Mouse (Mus musculus) liver, embryonic 11.5 days (tissue): ENCODE results near the gene Cntnap2. TPM values are rescaled to one million over a fixed set of nuclear protein-coding genes. Genes with fewer than 3 reads are reported as not detected.
"Not testable (repeated sequence)": the region's sequence is repeated elsewhere in the genome, so short reads cannot be mapped to it uniquely, and the experiment has no call there.

Experiments
- ATAC-seq: fragments of 200-750 bp; cut with Nextera tagmentation; replicated peaks from 2 replicates; pipeline ENCODE4 v1.8.0; 2017; ENCODE audit warnings: moderate number of reproducible peaks, mild to moderate bottlenecking, moderate TSS enrichment, moderate library complexity; ENCODE audit not compliant: low FRiP score
- DNase-seq: peaks from one replicate; pipeline ENCODE4 v3.0.0-alpha.2; 2017; ENCODE audit warnings: low spot score
- H3K27ac ChIP-seq: fragments of 300-500 bp; sonication (generic); 2 replicates; pipeline ENCODE4 v1.5.1; 2014; ENCODE audit warnings: mild to moderate bottlenecking, low read depth, low read length, control low read depth
- H3K27me3 ChIP-seq: fragments of 300-500 bp; sonication (generic); replicated peaks from 2 replicates; pipeline ENCODE4 v1.6.1; 2014; ENCODE audit warnings: low read length, mixed read lengths; ENCODE audit not compliant: control insufficient read depth, insufficient read depth
- H3K36me3 ChIP-seq: fragments of 300-500 bp; sonication (generic); 2 replicates; pipeline ENCODE4 v1.6.1; 2014; ENCODE audit warnings: mild to moderate bottlenecking, low read length, moderate library complexity, mixed read lengths; ENCODE audit not compliant: control insufficient read depth, insufficient read depth
- H3K4me1 ChIP-seq: fragments of 300-500 bp; sonication (generic); replicated peaks from 2 replicates; pipeline ENCODE4 v1.6.1; 2014; ENCODE audit warnings: low read length, mixed read lengths; ENCODE audit not compliant: control insufficient read depth, insufficient read depth
- H3K4me2 ChIP-seq: fragments of 300-500 bp; sonication (generic); 2 replicates; pipeline ENCODE4 v1.6.1; 2014; ENCODE audit warnings: mild to moderate bottlenecking, control low read depth, moderate library complexity
- H3K4me3 ChIP-seq: fragments of 300-500 bp; sonication (generic); 2 replicates; pipeline ENCODE4 v1.5.1; 2014; ENCODE audit warnings: low read depth, low read length, control low read depth
- H3K9ac ChIP-seq: fragments of 300-500 bp; sonication (generic); 2 replicates; pipeline ENCODE4 v1.6.1; 2014; ENCODE audit warnings: low read depth, low read length, control low read depth
- H3K9me3 ChIP-seq: fragments of 300-500 bp; sonication (generic); 2 replicates; pipeline ENCODE4 v1.6.1; 2016; ENCODE audit warnings: low read length, inconsistent platforms, mixed read lengths; ENCODE audit not compliant: control insufficient read depth
- WGBS: fragments of 180-500 bp; shearing (Covaris S2); extraction: QIAGEN DNeasy Blood & Tissue Kit; methylation state at CpG from one replicate; pipeline ENCODE4 v1.1.7; 2014; 5-methylcytosine and 5-hydroxymethylcytosine counted together
- polyA plus RNA-seq: library from polyadenylated mRNA; unstranded; fragments of >200 nt; fragmentation: Nextera tagmentation; extraction: Ambion mirVana; gene quantifications from 2 replicates; pipeline ENCODE4 v1.2.1, GENCODE M21; 2014

Gene Cntnap2
- polyA plus RNA-seq, 1 experiment from 2014 or later, result 1.2 TPM

DNA sequence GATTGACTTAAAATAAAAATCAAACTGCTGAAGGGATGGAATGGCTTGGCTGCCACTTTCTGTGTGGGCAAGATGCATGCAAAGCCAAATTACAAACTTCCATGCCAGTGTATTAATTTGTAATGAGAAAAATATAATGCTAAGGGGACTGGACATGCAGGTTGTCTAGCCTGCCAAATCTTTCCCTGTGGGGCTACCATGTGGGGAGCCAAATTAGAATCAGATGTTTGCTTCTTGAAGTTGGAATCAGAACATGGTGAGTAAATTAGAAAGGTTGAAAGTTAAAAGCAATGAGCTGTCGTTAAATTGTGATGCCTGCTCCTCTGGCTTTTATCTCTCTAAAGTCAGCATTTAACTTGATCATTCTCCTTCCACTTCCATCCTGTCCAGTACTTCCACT, 1443.6 kb downstream of the Cntnap2 start:
- no peak for ATAC-seq
- no peak overlapping the region for H3K27ac ChIP-seq
- no peak overlapping the region for H3K4me2 ChIP-seq
- H3K4me3 ChIP-seq, result no peak overlapping the region
- DNase-seq, result no peak
- 57% methylated on average over 1 of the region's 1 CpGs for WGBS
- H3K9me3 ChIP-seq, result no peaks in the 10 kb centered on the region
- no peaks in the 10 kb centered on the region for H3K36me3 ChIP-seq
- H3K27me3 ChIP-seq, result no peaks in the 10 kb centered on the region
- no peak overlapping the region for H3K9ac ChIP-seq
- no peaks in the 10 kb centered on the region for H3K4me1 ChIP-seq

DNA sequence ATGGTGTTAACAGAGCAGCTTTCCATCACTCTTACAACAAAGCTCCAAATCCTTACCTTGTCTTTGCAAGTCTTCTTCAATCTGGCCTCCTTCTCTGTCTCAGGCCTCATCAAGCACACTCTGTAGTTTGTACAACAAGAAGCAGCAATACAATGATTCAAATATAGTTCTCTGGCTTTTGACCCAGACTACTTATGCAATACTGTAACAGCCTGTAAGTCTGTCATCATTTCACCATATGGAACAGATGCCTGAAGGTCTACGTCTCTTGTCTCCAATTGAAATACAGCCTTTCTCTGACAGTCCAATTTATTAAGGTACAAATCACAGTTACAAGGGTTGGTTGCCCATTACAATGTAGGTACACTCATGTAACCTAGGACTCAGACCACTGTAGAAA, 1453.7 kb downstream of the Cntnap2 start:
- ATAC-seq (no peak), DNase-seq (no peak)
- Histone ChIP-seq H3K27ac (no peak overlapping the region), H3K4me1 (no peaks in the 10 kb centered on the region), H3K9ac (no peak overlapping the region), H3K36me3 (no peaks in the 10 kb centered on the region), H3K4me3 (no peak overlapping the region), H3K4me2 (no peak overlapping the region), H3K27me3 (no peaks in the 10 kb centered on the region), H3K9me3 (no peaks in the 10 kb centered on the region)
- 70% methylated on average over 1 of the region's 1 CpGs for WGBS

DNA sequence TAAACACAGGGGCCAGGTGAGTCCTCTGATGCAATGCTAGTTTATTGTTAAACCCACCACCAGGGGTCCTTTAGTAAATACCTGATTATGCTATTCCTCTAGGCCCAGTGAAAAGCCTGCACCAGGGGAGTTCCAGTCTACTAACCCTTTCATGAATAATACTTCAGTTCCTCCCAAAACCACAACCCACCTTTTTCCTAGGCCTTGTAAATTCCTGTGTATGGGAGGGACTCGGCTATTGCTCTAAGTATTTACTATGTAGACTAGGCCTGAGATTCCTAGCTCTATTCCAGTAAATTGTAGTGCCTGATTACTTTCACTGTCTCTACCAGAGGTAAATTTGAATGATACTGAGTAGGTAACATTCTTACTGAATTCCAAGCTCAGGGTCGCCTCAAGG, 1478.4 kb downstream of the Cntnap2 start:
- H3K4me1 ChIP-seq, H3K27me3 ChIP-seq, H3K9me3 ChIP-seq, ATAC-seq, H3K36me3 ChIP-seq, DNase-seq, H3K4me2 ChIP-seq, H3K4me3 ChIP-seq, H3K27ac ChIP-seq, H3K9ac ChIP-seq: not testable (repeated sequence)
- WGBS, result 80% methylated on average over 2 of the region's 2 CpGs

DNA sequence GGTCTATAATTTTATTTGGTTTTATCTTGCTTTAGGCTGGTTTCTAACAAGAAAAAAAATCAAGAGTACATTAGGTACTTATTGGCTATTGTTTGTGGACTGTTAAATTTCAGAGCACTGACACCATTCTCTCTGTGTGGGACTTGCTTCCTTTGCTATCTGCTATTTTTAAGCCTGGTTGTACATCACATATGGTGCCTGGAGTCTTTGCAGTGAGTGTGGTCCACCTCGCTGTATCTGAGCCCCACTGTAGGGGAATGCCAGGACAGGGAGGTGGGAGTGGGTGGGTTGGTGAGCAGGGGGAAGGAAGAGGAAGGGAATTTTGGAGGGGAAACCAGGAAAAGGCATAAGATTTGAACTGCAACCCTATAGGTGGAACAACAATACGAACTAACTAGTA, 1504.3 kb downstream of the Cntnap2 start:
- no peak overlapping the region for H3K27ac ChIP-seq
- WGBS, result 73% methylated on average over 2 of the region's 2 CpGs
- ATAC-seq, result no peak

DNA sequence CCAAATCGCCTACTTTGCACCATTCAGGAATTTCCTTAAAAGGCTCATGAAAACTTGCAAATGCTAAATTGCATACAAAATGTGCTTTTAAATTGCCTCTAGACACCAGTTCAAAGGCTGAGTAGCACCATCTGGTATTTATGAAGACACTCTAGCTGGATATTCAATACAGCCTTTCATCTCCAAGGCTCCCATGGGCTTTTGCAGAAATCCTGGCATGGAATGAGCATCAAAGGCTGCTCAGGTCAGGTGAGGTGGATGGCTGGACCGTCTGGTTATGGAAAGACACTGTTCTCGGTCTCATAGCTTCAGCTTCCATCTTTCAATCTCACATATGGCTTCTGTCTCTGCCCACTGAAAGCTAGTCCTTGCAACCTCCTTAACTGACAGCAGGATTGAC, 1515.9 kb downstream of the Cntnap2 start:
- no peak overlapping the region for H3K27ac ChIP-seq
- no peak overlapping the region for H3K4me3 ChIP-seq
- no peak overlapping the region for H3K9ac ChIP-seq
- WGBS, result 63% methylated on average over 3 of the region's 3 CpGs
- no peak overlapping the region for H3K4me2 ChIP-seq
- no peaks in the 10 kb centered on the region for H3K36me3 ChIP-seq
- DNase-seq, result no peak
- no peak for ATAC-seq
- H3K9me3 ChIP-seq, result no peaks in the 10 kb centered on the region
- H3K27me3 ChIP-seq, result no peaks in the 10 kb centered on the region
- H3K4me1 ChIP-seq, result no peaks in the 10 kb centered on the region

More for the DNA sequence above, 1504.3 kb downstream of the Cntnap2 start:
- H3K4me3 ChIP-seq, result no peak overlapping the region
- no peak overlapping the region for H3K9ac ChIP-seq
- no peaks in the 10 kb centered on the region for H3K36me3 ChIP-seq
- no peaks in the 10 kb centered on the region for H3K27me3 ChIP-seq
- H3K9me3 ChIP-seq, result no peaks in the 10 kb centered on the region
- H3K4me1 ChIP-seq, result no peaks in the 10 kb centered on the region
- DNase-seq, result no peak
- H3K4me2 ChIP-seq, result no peak overlapping the region

DNA sequence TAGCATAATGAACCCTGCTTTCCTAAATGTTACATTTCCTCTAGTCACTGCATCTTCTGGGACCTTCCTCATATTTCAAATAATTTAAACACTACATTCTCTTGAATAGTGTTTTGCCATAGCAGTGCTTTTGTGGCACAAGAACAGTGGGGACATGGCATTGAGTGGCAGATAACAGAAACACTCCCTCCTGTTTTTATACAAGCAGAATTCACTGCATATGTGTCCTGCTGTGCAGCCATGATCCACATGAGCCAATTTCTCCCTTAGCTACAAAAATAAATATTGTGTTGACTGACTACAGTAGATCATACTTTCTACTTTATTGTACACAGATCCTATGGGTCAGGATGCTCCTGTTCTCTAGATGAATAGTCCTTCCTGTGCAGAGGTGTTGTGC, 1553.2 kb downstream of the Cntnap2 start:
- H3K27ac ChIP-seq, result no peak overlapping the region
- no peaks in the 10 kb centered on the region for H3K4me1 ChIP-seq
- no peaks in the 10 kb centered on the region for H3K9me3 ChIP-seq
- no peaks in the 10 kb centered on the region for H3K27me3 ChIP-seq
- ATAC-seq (no peak), DNase-seq (no peak)
- H3K36me3 ChIP-seq, result no peaks in the 10 kb centered on the region
- no peak overlapping the region for H3K4me2 ChIP-seq
- no peak overlapping the region for H3K4me3 ChIP-seq
- no peak overlapping the region for H3K9ac ChIP-seq

DNA sequence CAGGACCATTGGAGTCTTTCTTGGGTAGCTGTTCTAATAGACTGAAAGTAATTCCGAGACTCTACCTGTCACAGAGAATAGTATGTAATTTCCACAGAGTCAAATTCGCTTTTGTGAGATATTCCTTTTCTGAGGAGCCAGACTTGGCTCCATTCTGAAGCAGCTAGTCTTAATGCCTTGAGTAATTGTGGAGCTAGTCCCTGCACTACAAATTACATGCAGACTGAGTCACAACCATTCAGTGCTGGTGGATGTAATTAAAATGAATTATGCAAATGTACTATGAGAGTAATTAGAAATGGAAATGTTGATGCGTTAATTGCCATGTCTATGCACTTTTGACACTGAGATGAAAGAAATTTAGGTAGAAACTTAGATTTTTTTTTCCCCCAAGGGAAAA, 1553.7 kb downstream of the Cntnap2 start:
- 71% methylated on average over 3 of the region's 3 CpGs for WGBS
- H3K4me1 ChIP-seq, result no peaks in the 10 kb centered on the region
- H3K4me3 ChIP-seq, result no peak overlapping the region
- DNase-seq (no peak), ATAC-seq (no peak)
- H3K36me3 ChIP-seq, result no peaks in the 10 kb centered on the region
- H3K9ac ChIP-seq, result no peak overlapping the region
- no peak overlapping the region for H3K27ac ChIP-seq
- no peak overlapping the region for H3K4me2 ChIP-seq
- H3K27me3 ChIP-seq, result no peaks in the 10 kb centered on the region
- H3K9me3 ChIP-seq, result no peaks in the 10 kb centered on the region

DNA sequence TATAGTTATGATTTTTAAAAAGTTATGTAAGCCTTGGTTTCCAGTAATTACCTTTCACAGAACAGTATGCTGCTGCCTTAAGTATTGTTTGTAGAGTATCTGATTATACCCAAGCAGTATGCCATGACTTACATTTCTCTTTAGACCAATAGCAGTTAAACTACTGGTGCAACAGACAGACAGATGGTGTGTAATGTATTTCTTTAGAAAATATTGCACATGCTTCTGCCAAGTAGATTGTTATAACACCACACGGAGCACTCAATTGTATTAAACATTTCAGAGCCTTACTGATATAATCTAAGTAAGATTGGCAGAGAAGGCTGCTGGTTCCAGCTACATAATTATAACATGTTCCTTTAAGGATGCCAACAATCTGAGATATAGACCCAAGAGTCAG, 1609.9 kb downstream of the Cntnap2 start:
- DNase-seq (no peak), ATAC-seq (no peak)
- WGBS, result 87% methylated on average over 1 of the region's 1 CpGs
- Histone ChIP-seq H3K4me1 (no peaks in the 10 kb centered on the region), H3K4me3 (no peak overlapping the region), H3K9me3 (no peaks in the 10 kb centered on the region), H3K27me3 (no peaks in the 10 kb centered on the region), H3K27ac (no peak overlapping the region), H3K9ac (no peak overlapping the region), H3K4me2 (no peak overlapping the region), H3K36me3 (no peaks in the 10 kb centered on the region)

DNA sequence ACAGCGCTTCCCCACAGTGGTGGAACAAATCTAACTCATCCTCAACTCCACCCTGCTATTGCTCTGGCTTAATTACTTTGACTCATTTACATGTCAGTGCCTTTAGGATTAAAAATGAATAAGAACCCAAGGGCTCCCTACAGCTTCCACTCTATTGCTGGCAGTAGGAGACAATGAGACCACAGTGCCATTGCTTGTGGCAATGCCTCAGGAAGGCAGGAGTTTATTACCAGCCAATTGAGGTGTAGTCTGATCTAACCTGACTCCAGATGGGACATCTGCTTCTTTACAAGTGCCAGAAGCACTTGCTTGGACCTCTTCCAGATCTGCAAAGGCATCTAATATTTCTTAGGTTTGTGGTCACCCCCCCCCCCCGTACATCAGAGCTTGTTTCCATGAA, 1615.9 kb downstream of the Cntnap2 start:
- Histone ChIP-seq H3K9ac (no peak overlapping the region), H3K4me3 (no peak overlapping the region), H3K36me3 (no peaks in the 10 kb centered on the region), H3K9me3 (no peaks in the 10 kb centered on the region), H3K27me3 (no peaks in the 10 kb centered on the region), H3K4me2 (no peak overlapping the region), H3K4me1 (no peaks in the 10 kb centered on the region), H3K27ac (no peak overlapping the region)
- 71% methylated on average over 2 of the region's 2 CpGs for WGBS
- ATAC-seq (no peak), DNase-seq (no peak)
